Mouse (Mus musculus) stomach, postnatal 0 days (tissue): ENCODE data around the gene Mgll.

Experiments used
- CTCF ChIP-seq: IDR thresholded peaks from 2 replicates; pipeline ENCODE4 v1.5.1; 2016; ENCODE audit warnings: antibody characterized with exemption, low read depth, mild to moderate bottlenecking, moderate library complexity
- EP300 ChIP-seq: optimal IDR thresholded peaks from 2 replicates; pipeline ENCODE3; 2016; ENCODE audit warnings: antibody characterized with exemption

GRCm38 (mm10) chr6:88759793-88760453 is 35.7 kb downstream of the Mgll start:
- TF ChIP-seq EP300 (no peak), CTCF (no peak)
